Mouse (Mus musculus): ENCODE results near the gene Sorbs1.

DNA sequence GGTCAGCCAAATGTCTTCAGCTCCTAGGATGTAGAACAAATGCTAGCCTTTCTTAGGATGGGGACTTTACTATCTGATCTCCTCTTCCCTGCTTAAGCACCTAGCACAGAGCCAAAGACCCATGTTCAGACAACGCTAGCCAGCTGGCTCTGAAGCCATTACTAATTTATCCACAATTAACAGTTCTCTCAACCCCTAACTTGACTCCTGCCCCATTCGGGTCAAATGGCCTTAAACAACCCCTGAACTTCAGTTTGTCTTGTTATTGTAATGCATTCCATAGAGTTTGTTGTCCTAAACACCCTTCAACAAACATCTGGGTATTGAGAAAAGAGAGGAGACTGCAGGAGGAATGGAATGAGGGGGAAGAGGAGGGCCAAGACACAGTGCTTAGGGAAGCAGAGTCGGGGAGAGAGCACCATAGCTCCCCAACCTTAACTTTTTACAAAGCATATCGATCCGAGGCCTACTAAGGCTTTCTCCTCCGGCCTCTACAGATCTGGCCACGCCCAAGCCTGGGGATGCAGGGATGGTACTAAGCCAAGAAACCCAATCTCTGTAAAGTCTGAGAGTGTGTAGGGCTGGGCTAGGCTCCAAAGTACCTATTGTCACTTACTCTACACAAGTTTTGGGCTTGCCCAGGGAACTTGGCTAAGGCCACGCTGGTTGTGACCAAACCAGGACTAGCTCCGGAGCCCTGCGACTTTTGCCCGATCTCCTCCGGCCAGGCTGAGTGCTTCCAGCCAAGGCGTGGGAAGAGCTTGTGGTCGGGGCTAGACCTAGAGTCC is 238.0 kb downstream of the Sorbs1 start:
- TF ChIP-seq CTCF (IDR thresholded peaks at IDR 0.05; ENCODE audit: low read depth, low read length) (no peak), POLR2A (IDR thresholded peaks at IDR 0.05; ENCODE audit: insufficient read depth, low read length) (no peak)
